Mouse (Mus musculus): ENCODE measurements around the gene Ntm. TPM values are rescaled to one million over a fixed set of nuclear protein-coding genes. Genes with fewer than 3 reads are reported as not detected.

Gene Ntm
- total RNA-seq, 4 experiments from 2014 or later = 0.46 to 1.4 (median 1.1) TPM

GRCm38 (mm10) chr9:29457976-29458572 lies 504.9 kb downstream of the Ntm start:
- DNase-seq = peak; percentile 11

- no peak for DNase-seq
Measured at GRCm38 (mm10) chr9:29456014-29456413, 506.9 kb downstream of the Ntm start.

GRCm38 (mm10) chr9:29451232-29451631 lies 511.7 kb downstream of the Ntm start:
- DNase-seq = no peak

GRCm38 (mm10) chr9:29444001-29444400 lies 518.9 kb downstream of the Ntm start:
- no peak for DNase-seq

- DNase-seq = no peak
Measured at GRCm38 (mm10) chr9:29439401-29439800, 523.5 kb downstream of the Ntm start.

GRCm38 (mm10) chr9:29434611-29435010 lies 528.3 kb downstream of the Ntm start:
- DNase-seq = no peak

- DNase-seq = no peak
Measured at GRCm38 (mm10) chr9:29433910-29434309, 529.0 kb downstream of the Ntm start.

GRCm38 (mm10) chr9:29433156-29433555 lies 529.8 kb downstream of the Ntm start:
- DNase-seq = no peak

- DNase-seq = no peak
Measured at GRCm38 (mm10) chr9:29431590-29431989, 531.4 kb downstream of the Ntm start.

GRCm38 (mm10) chr9:29430189-29430588 lies 532.8 kb downstream of the Ntm start:
- DNase-seq = no peak

GRCm38 (mm10) chr9:29428322-29428721 lies 534.6 kb downstream of the Ntm start:
- DNase-seq = no peak

GRCm38 (mm10) chr9:29426261-29426660 lies 536.7 kb downstream of the Ntm start:
- no peak for DNase-seq

GRCm38 (mm10) chr9:29415578-29415977 lies 547.4 kb downstream of the Ntm start:
- no peak for DNase-seq

GRCm38 (mm10) chr9:29413126-29413525 lies 549.8 kb downstream of the Ntm start:
- DNase-seq = no peak

- no peak for DNase-seq
Measured at GRCm38 (mm10) chr9:29412181-29412771, 550.7 kb downstream of the Ntm start.

- no peak for DNase-seq
Measured at GRCm38 (mm10) chr9:29411408-29412180, 551.3 kb downstream of the Ntm start.

GRCm38 (mm10) chr9:29410728-29411407 lies 552.1 kb downstream of the Ntm start:
- DNase-seq = no peak

- no peak for DNase-seq
Measured at GRCm38 (mm10) chr9:29410284-29410683, 552.7 kb downstream of the Ntm start.

- DNase-seq = no peak
Measured at GRCm38 (mm10) chr9:29409216-29409907, 553.6 kb downstream of the Ntm start.

- DNase-seq = no peak
Measured at GRCm38 (mm10) chr9:29407954-29408353, 555.0 kb downstream of the Ntm start.

GRCm38 (mm10) chr9:29406973-29407372 lies 556.0 kb downstream of the Ntm start:
- DNase-seq = no peak

- no peak for DNase-seq
Measured at GRCm38 (mm10) chr9:29406046-29406445, 556.9 kb downstream of the Ntm start.

- DNase-seq = no peak
Measured at GRCm38 (mm10) chr9:29400151-29400550, 562.8 kb downstream of the Ntm start.

Measured in adrenal gland, adult 8-10 months (tissue).